Mouse (Mus musculus) limb, embryonic 14.5 days (tissue): ENCODE results near the gene Plac8. TPM values are rescaled to one million over a fixed set of nuclear protein-coding genes. Genes with fewer than 3 reads are reported as not detected.

ENCODE experiments used
- ATAC-seq: fragments of 200-750 bp; cut with Nextera tagmentation; 2 replicates; pipeline ENCODE4 v1.8.0; 2017; ENCODE audit warnings: low read depth, moderate number of reproducible peaks, moderate TSS enrichment; ENCODE audit not compliant: low FRiP score
- DNase-seq: peaks from one replicate; pipeline ENCODE4 v3.0.0-alpha.2; 2015; ENCODE audit warnings: low spot score
- H3K27ac ChIP-seq: fragments of 300-500 bp; sonication (generic); replicated peaks from 2 replicates; pipeline ENCODE4 v1.5.1; 2014; ENCODE audit warnings: low read depth, mild to moderate bottlenecking, low read length, moderate library complexity, mixed read lengths
- H3K27me3 ChIP-seq: fragments of 300-500 bp; sonication (generic); 2 replicates; pipeline ENCODE4 v1.6.1; 2014; ENCODE audit warnings: low read length, mixed read lengths; ENCODE audit not compliant: control insufficient read depth, insufficient read depth
- H3K36me3 ChIP-seq: fragments of 300-500 bp; sonication (generic); 2 replicates; pipeline ENCODE4 v1.6.1; 2014; ENCODE audit warnings: mild to moderate bottlenecking, low read length, moderate library complexity, mixed read lengths; ENCODE audit not compliant: control insufficient read depth, insufficient read depth
- H3K4me1 ChIP-seq: fragments of 300-500 bp; sonication (generic); 2 replicates; pipeline ENCODE4 v1.6.1; 2014; ENCODE audit warnings: antibody characterized with exemption, low read length, mixed read lengths; ENCODE audit not compliant: control insufficient read depth, insufficient read depth
- H3K4me2 ChIP-seq: fragments of 300-500 bp; sonication (generic); replicated peaks from 2 replicates; pipeline ENCODE4 v1.6.1; 2014; ENCODE audit warnings: low read depth, mild to moderate bottlenecking, low read length, moderate library complexity; ENCODE audit not compliant: severe bottlenecking
- H3K4me3 ChIP-seq: fragments of 300-500 bp; sonication (generic); replicated peaks from 2 replicates; pipeline ENCODE4 v1.5.1; 2014; ENCODE audit warnings: low read length
- H3K9ac ChIP-seq: fragments of 300-500 bp; sonication (generic); 2 replicates; pipeline ENCODE4 v1.6.1; 2014; ENCODE audit warnings: mild to moderate bottlenecking, low read depth, low read length, moderate library complexity; ENCODE audit not compliant: severe bottlenecking
- H3K9me3 ChIP-seq: fragments of 300-500 bp; sonication (generic); 2 replicates; pipeline ENCODE4 v1.6.1; 2016; ENCODE audit warnings: low read length; ENCODE audit not compliant: control insufficient read depth
- POLR2A ChIP-seq: fragments of 200-500 bp; IDR thresholded peaks from 2 replicates; pipeline ENCODE4 v1.8.0; 2012; ENCODE audit warnings: inconsistent platforms, mild to moderate bottlenecking, moderate library complexity, borderline replicate concordance; ENCODE audit not compliant: insufficient read depth, insufficient read length; ENCODE audit errors: extremely low read depth
- WGBS: fragments of 180-500 bp; shearing (Covaris S2); extraction: QIAGEN DNeasy Blood & Tissue Kit; methylation state at CpG from one replicate; pipeline ENCODE4 v1.1.7; 2014; 5-methylcytosine and 5-hydroxymethylcytosine counted together
- polyA plus RNA-seq, 2 experiments: library from polyadenylated mRNA; depleted of rRNA in 1 of 2; stranded (reverse) in 1 of 2; unstranded in 1 of 2; fragments of >200 nt; fragmentation: Nextera tagmentation in 1 of 2; extraction: Ambion mirVana in 1 of 2; gene quantifications; 2 replicates each; pipeline versions ENCODE4 v1.2.1 to v1.2.3; 2012 to 2014

Gene Plac8
- polyA plus RNA-seq (2012; rRNA removed), result 8.1 and 11.7 TPM in 2 replicates
- polyA plus RNA-seq (2014; fragmentation: Nextera tagmentation; extraction: Ambion mirVana), result 5.4 and 5.7 TPM in 2 replicates

DNA sequence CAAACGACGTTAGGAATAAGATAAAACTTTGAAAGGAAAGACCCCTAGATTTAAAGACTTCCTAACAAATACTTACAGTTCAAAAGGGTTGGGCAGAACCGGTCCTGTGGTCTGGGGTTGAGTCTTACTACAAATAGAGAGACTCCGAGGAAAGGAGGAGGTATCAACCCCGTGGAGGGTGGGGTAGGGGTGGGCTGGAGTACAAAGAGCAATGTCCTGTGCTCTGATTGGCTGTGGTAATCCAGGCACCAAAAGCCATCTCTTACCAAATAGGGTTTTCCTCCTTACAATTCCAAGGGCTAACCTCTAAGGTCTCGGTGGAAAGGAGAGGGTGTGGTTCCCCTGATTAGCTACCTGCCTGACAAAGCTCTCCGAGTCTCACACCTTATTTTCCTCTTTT lies at the start of gene Plac8:
TSS of gene Plac8 (minus strand) at position 177 of the 400 bp plus-strand sequence.
- Histone ChIP-seq H3K27me3 (no peaks in the 10 kb centered on the region), H3K4me3 (no peak within 1 kb of the TSS), H3K4me2 (no peak within 1 kb of the TSS), H3K36me3 (no peaks in the 10 kb centered on the region), H3K9ac (no peak within 1 kb of the TSS), H3K4me1 (no peaks in the 10 kb centered on the region), H3K27ac (no peak within 1 kb of the TSS), H3K9me3 (no peaks in the 10 kb centered on the region)
- TF ChIP-seq POLR2A, result no peak
- 29% methylated on average over 7 of the region's 7 CpGs for WGBS
- DNase-seq (no peak), ATAC-seq (no peak)

DNA sequence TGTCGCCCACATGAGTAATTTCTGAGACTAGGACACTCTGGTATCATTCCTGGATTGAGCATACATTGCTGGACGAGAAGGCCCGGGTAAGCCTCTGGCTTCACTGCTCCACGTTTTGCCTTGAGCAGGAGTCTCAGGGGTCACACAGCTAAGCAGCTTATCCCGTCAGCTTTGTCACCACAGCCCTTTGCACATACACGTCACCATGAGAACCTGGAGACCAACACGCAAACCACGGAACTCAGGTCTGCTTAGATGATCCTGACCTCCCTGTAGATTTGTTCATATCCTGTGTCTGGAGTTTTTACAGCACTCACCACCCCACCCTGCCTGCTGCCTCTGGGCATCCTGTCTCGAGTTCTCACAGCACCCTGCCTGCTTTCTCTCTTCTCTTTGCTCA lies 48.9 kb upstream of the Plac8 start:
- Histone ChIP-seq H3K4me1 (no peaks in the 10 kb centered on the region), H3K36me3 (no peaks in the 10 kb centered on the region), H3K27ac (no peak overlapping the region), H3K4me2 (no peak overlapping the region), H3K9me3 (no peaks in the 10 kb centered on the region), H3K4me3 (no peak overlapping the region), H3K27me3 (no peaks in the 10 kb centered on the region), H3K9ac (no peak overlapping the region)
- 52% methylated on average over 9 of the region's 9 CpGs for WGBS
- ATAC-seq (no peak), DNase-seq (no peak)
- TF ChIP-seq POLR2A, result no peak

GRCm38 (mm10) chr5:100619586-100620275 lies 47.7 kb upstream of the Plac8 start:
- no peak overlapping the region for H3K9ac ChIP-seq
- ATAC-seq, result no peak
- H3K4me3 ChIP-seq, result no peak overlapping the region
- no peak overlapping the region for H3K4me2 ChIP-seq
- no peaks in the 10 kb centered on the region for H3K4me1 ChIP-seq
- H3K9me3 ChIP-seq, result no peaks in the 10 kb centered on the region
- H3K27ac ChIP-seq, result no peak overlapping the region
- WGBS, result 86% methylated on average over 15 of the region's 15 CpGs
- DNase-seq, result no peak
- no peaks in the 10 kb centered on the region for H3K36me3 ChIP-seq
- H3K27me3 ChIP-seq, result no peaks in the 10 kb centered on the region
- no peak for TF ChIP-seq POLR2A

- Histone ChIP-seq H3K4me1 (no peaks in the 10 kb centered on the region), H3K27me3 (no peaks in the 10 kb centered on the region), H3K4me2 (no peak overlapping the region), H3K36me3 (no peaks in the 10 kb centered on the region), H3K9me3 (no peaks in the 10 kb centered on the region), H3K27ac (no peak overlapping the region), H3K4me3 (no peak overlapping the region), H3K9ac (no peak overlapping the region)
- ATAC-seq (no peak), DNase-seq (no peak)
- 84% methylated on average over 17 of the region's 17 CpGs for WGBS
- no peak for TF ChIP-seq POLR2A
These were observed 42.1 kb upstream of the Plac8 start for GRCm38 (mm10) chr5:100613896-100614768.

- no peak for DNase-seq
- 94% methylated on average over 9 of the region's 9 CpGs for WGBS
- no peak for TF ChIP-seq POLR2A
These were observed 35.8 kb upstream of the Plac8 start for GRCm38 (mm10) chr5:100607868-100608267.

More at GRCm38 (mm10) chr5:100607868-100608267, 35.8 kb upstream of the Plac8 start:
- H3K4me1 ChIP-seq, result no peaks in the 10 kb centered on the region
- H3K27me3 ChIP-seq, result no peaks in the 10 kb centered on the region
- H3K36me3 ChIP-seq, result no peaks in the 10 kb centered on the region
- ATAC-seq, result no peak
- H3K9me3 ChIP-seq, result no peaks in the 10 kb centered on the region
- H3K4me3 ChIP-seq, result no peak overlapping the region
- H3K9ac ChIP-seq, result no peak overlapping the region
- no peak overlapping the region for H3K27ac ChIP-seq
- H3K4me2 ChIP-seq, result no peak overlapping the region
